Mouse (Mus musculus) MEL (cell line): ENCODE data around the gene Acrbp. TPM values are rescaled to one million over a fixed set of nuclear protein-coding genes. Genes with fewer than 3 reads are reported as not detected.

ENCODE experiments used
- DNase-seq: peaks from one replicate; pipeline ENCODE4 v3.0.0; 2011; ENCODE audit warnings: low read depth, low spot score
- H3K27ac ChIP-seq: 2 replicates; pipeline ENCODE4 v1.5.1; 2012; ENCODE audit warnings: low read depth, mild to moderate bottlenecking, control low read depth, low read length, moderate library complexity; ENCODE audit not compliant: control insufficient read depth
- H3K27me3 ChIP-seq, 2 experiments: fragments of 150-350 bp in 1 of 2; sonication (generic) in 1 of 2; 2 replicates each; pipeline ENCODE4 v1.6.1; 2012; ENCODE audit warnings: low read length in 2 of 2, mild to moderate bottlenecking in 2 of 2, improper control_type of control experiment in 1 of 2, moderate library complexity in 1 of 2; ENCODE audit not compliant: insufficient read depth in 2 of 2, control insufficient read depth in 1 of 2
- H3K36me3 ChIP-seq, 2 experiments: 2 replicates each; pipeline ENCODE4 v1.6.1; 2012 to 2014; ENCODE audit warnings: low read length in 2 of 2, improper control_type of control experiment in 1 of 2, inconsistent platforms in 1 of 2, mild to moderate bottlenecking in 1 of 2; ENCODE audit not compliant: insufficient read depth in 2 of 2, control insufficient read depth in 1 of 2
- H3K4me1 ChIP-seq, 2 experiments: fragments of 150-350 bp in 1 of 2; sonication (generic) in 1 of 2; 2 replicates each; pipeline ENCODE4 v1.6.1; 2012; ENCODE audit warnings: low read length in 2 of 2, improper control_type of control experiment in 1 of 2, mild to moderate bottlenecking in 1 of 2; ENCODE audit not compliant: insufficient read depth in 2 of 2, control insufficient read depth in 1 of 2
- H3K4me3 ChIP-seq, 2 experiments: fragments of 150-350 bp in 1 of 2; sonication (generic) in 1 of 2; 2 replicates each; pipeline ENCODE4 v1.5.1; 2012; ENCODE audit warnings: low read depth in 2 of 2, low read length in 2 of 2, mild to moderate bottlenecking in 2 of 2, moderate library complexity in 2 of 2, control low read depth in 1 of 2, improper control_type of control experiment in 1 of 2; ENCODE audit not compliant: control insufficient read depth in 1 of 2, insufficient read depth in 1 of 2
- H3K79me2 ChIP-seq: 2 replicates; pipeline ENCODE4 v1.6.1; 2012; ENCODE audit warnings: mild to moderate bottlenecking, low read length, moderate library complexity; ENCODE audit not compliant: control insufficient read depth, poor library complexity, insufficient read depth
- H3K9ac ChIP-seq: 2 replicates; pipeline ENCODE4 v1.6.1; 2012; ENCODE audit warnings: low read depth, mild to moderate bottlenecking, control low read depth, low read length, moderate library complexity; ENCODE audit not compliant: control insufficient read depth, poor library complexity, severe bottlenecking
- H3K9me3 ChIP-seq: fragments of 150-350 bp; sonication (generic); replicated peaks from 2 replicates; pipeline ENCODE4 v1.6.1; 2012; ENCODE audit warnings: mild to moderate bottlenecking, low read length, improper control_type of control experiment, moderate library complexity; ENCODE audit not compliant: insufficient read depth
- BHLHE40 ChIP-seq: IDR thresholded peaks from 2 replicates; pipeline ENCODE4 v1.6.1; 2012; ENCODE audit warnings: low read depth, mild to moderate bottlenecking, inconsistent platforms, low read length, improper control_type of control experiment, borderline replicate concordance
- CHD1 ChIP-seq: IDR thresholded peaks from 2 replicates; pipeline ENCODE4 v1.6.1; 2012; ENCODE audit warnings: low read depth, mild to moderate bottlenecking, inconsistent platforms, low read length, improper control_type of control experiment
- CHD2 ChIP-seq: IDR thresholded peaks from 2 replicates; pipeline ENCODE4 v1.6.1; 2011; ENCODE audit warnings: low read length, improper control_type of control experiment
- CTCF ChIP-seq, 3 experiments: IDR thresholded peaks in 2 of 3; conservative IDR thresholded peaks in 1 of 3; 2 replicates each; pipeline ENCODE4 v1.5.1; 2011 to 2012; ENCODE audit warnings: low read length in 3 of 3, low read depth in 2 of 3, mild to moderate bottlenecking in 2 of 3, improper control_type of control experiment in 1 of 3, inconsistent platforms in 1 of 3, mixed read lengths in 1 of 3, moderate library complexity in 1 of 3; ENCODE audit not compliant: control insufficient read depth in 1 of 3, insufficient read depth in 1 of 3, poor library complexity in 1 of 3, severe bottlenecking in 1 of 3
- E2F4 ChIP-seq: IDR thresholded peaks from 2 replicates; pipeline ENCODE4 v1.6.1; 2011; ENCODE audit warnings: low read depth, low read length, improper control_type of control experiment, borderline replicate concordance
- ELF1 ChIP-seq: IDR thresholded peaks from 2 replicates; pipeline ENCODE4 v1.6.1; 2014; ENCODE audit warnings: low read depth, mild to moderate bottlenecking, inconsistent platforms, low read length, improper control_type of control experiment, moderate library complexity
- EP300 ChIP-seq, 2 experiments: IDR thresholded peaks; 2 replicates each; pipeline ENCODE4 v1.6.1; 2011; ENCODE audit warnings: improper control_type of control experiment in 2 of 2, low read length in 2 of 2, low read depth in 1 of 2, mild to moderate bottlenecking in 1 of 2
- GABPA ChIP-seq: IDR thresholded peaks from 2 replicates; pipeline ENCODE4 v1.6.1; 2012; ENCODE audit warnings: low read depth, mild to moderate bottlenecking, inconsistent platforms, low read length, improper control_type of control experiment, moderate library complexity
- GATA1 ChIP-seq: IDR thresholded peaks from 2 replicates; pipeline ENCODE4 v1.6.1; 2011; ENCODE audit warnings: low read depth, low read length, improper control_type of control experiment
- HCFC1 ChIP-seq: IDR thresholded peaks from 2 replicates; pipeline ENCODE4 v1.6.1; 2012; ENCODE audit warnings: low read depth, mild to moderate bottlenecking, inconsistent platforms, low read length, improper control_type of control experiment, moderate library complexity
- JUND ChIP-seq: IDR thresholded peaks from 2 replicates; pipeline ENCODE4 v1.6.1; 2011; ENCODE audit warnings: low read depth, mild to moderate bottlenecking, improper control_type of control experiment, low read length
- KAT2A ChIP-seq: conservative IDR thresholded peaks from 2 replicates; pipeline ENCODE4 v1.6.1; 2012; ENCODE audit warnings: low read depth, low read length, improper control_type of control experiment, inconsistent platforms
- MAFK ChIP-seq: IDR thresholded peaks from 2 replicates; pipeline ENCODE4 v1.6.1; 2011; ENCODE audit warnings: low read depth, mild to moderate bottlenecking, low read length, improper control_type of control experiment, borderline replicate concordance
- MYC ChIP-seq: IDR thresholded peaks from 2 replicates; pipeline ENCODE4 v1.6.1; 2011; ENCODE audit warnings: low read depth, mild to moderate bottlenecking, low read length, improper control_type of control experiment, moderate library complexity
- NELFE ChIP-seq: IDR thresholded peaks from 2 replicates; pipeline ENCODE4 v1.6.1; 2011; ENCODE audit warnings: low read depth, low read length, improper control_type of control experiment
- NRF1 ChIP-seq: IDR thresholded peaks from 2 replicates; pipeline ENCODE4 v1.6.1; 2014; ENCODE audit warnings: low read depth, mild to moderate bottlenecking, inconsistent platforms, low read length, improper control_type of control experiment, moderate library complexity; ENCODE audit not compliant: poor library complexity, insufficient read depth, severe bottlenecking
- POLR2AphosphoS2 ChIP-seq: IDR thresholded peaks from 2 replicates; pipeline ENCODE4 v1.6.1; 2011; ENCODE audit warnings: low read length, improper control_type of control experiment
- RAD21 ChIP-seq: IDR thresholded peaks from 2 replicates; pipeline ENCODE4 v1.6.1; 2011; ENCODE audit warnings: mild to moderate bottlenecking, low read depth, low read length, improper control_type of control experiment
- SIN3A ChIP-seq: IDR thresholded peaks from 2 replicates; pipeline ENCODE4 v1.6.1; 2012; ENCODE audit warnings: low read length, improper control_type of control experiment, inconsistent platforms
- SMC3 ChIP-seq: IDR thresholded peaks from 2 replicates; pipeline ENCODE4 v1.6.1; 2011; ENCODE audit warnings: low read depth, low read length, improper control_type of control experiment
- TAL1 ChIP-seq: IDR thresholded peaks from 2 replicates; pipeline ENCODE4 v1.6.1; 2012; ENCODE audit warnings: mild to moderate bottlenecking, inconsistent platforms, low read length, moderate library complexity, mixed read lengths
- TCF12 ChIP-seq: IDR thresholded peaks from 2 replicates; pipeline ENCODE4 v1.6.1; 2014; ENCODE audit warnings: low read depth, mild to moderate bottlenecking, inconsistent platforms, low read length, improper control_type of control experiment, moderate library complexity
- USF1 ChIP-seq: IDR thresholded peaks from 2 replicates; pipeline ENCODE4 v1.6.1; 2014; ENCODE audit warnings: low read depth, mild to moderate bottlenecking, inconsistent platforms, low read length, improper control_type of control experiment, moderate library complexity
- USF2 ChIP-seq, 2 experiments: IDR thresholded peaks; 2 replicates each; pipeline ENCODE4 v1.6.1; 2011 to 2012; ENCODE audit warnings: improper control_type of control experiment in 2 of 2, low read length in 2 of 2, borderline replicate concordance in 1 of 2, inconsistent platforms in 1 of 2, low read depth in 1 of 2, mild to moderate bottlenecking in 1 of 2; ENCODE audit not compliant: insufficient read depth in 1 of 2
- ZMIZ1 ChIP-seq: IDR thresholded peaks from 2 replicates; pipeline ENCODE4 v1.6.1; 2012; ENCODE audit warnings: low read depth, mild to moderate bottlenecking, inconsistent platforms, low read length, improper control_type of control experiment, moderate library complexity
- ZNF384 ChIP-seq: IDR thresholded peaks from 2 replicates; pipeline ENCODE4 v1.6.1; 2012; ENCODE audit warnings: low read depth, mild to moderate bottlenecking, inconsistent platforms, low read length, improper control_type of control experiment
- polyA plus RNA-seq, 2 experiments: library from polyadenylated mRNA; stranded (reverse) in 1 of 2; unstranded in 1 of 2; fragments of >175 nt in 1 of 2; fragments of >200 nt in 1 of 2; gene quantifications; 2 replicates each; pipeline versions ENCODE4 v1.2.1 to v1.2.4; 2012; ENCODE audit warnings: low replicate concordance in 2 of 2, low read depth in 1 of 2; ENCODE audit not compliant: insufficient read length in 2 of 2, insufficient read depth in 1 of 2, missing spikeins in 1 of 2
- total RNA-seq: library from RNA; depleted of rRNA; stranded (reverse); fragments of 300-350 nt; gene quantifications from 2 replicates; pipeline ENCODE4 v1.2.3, GENCODE M21; 2012

Gene Acrbp
- total and polyA plus RNA-seq, 3 experiments: 3.3 to 5.3 TPM; not detected in 1

DNA sequence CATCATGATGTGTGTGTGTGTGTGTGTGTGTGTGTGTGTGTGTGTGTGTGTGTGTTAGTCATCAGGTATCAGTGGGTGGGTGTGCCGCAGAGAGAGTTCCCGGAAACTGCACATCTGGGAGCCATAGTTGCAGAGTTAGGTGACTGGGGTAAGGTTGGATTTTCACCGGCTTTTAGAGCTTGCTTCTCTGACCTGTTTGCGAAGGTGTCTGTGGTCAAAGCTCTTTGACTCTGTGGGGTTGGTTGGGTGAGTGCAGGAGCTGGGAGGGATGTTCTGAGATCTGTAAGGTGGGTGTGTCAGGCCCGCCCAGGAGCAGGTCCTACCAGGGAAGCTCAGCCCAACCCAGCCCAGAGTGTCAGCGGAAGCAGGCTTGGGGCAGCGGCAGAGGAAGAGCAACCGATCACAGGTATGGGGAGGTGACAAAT lies 18.1 kb downstream of the Acrbp start, which contains the start of gene Lpar5:
Gene Lpar5 (plus strand): TSS at position 350 of the 425 bp plus-strand sequence.
- Histone ChIP-seq H3K36me3 (peaks cover 0 to 9% of the 10 kb centered on the region in 2 experiments; a peak in 2 of 4 replicates), H3K9ac (peak within 1 kb of the TSS; percentile 24), H3K4me3 (peak within 1 kb of the TSS; percentile 32 to 51; a peak in 3 of 4 replicates), H3K9me3 (no peaks in the 10 kb centered on the region), H3K79me2 (no peaks in the 10 kb centered on the region), H3K4me1 (peaks cover 11 to 20% of the 10 kb centered on the region in 2 experiments), H3K27ac (peak within 1 kb of the TSS; percentile 3; the same call in 1 of the 2 replicates), H3K27me3 (no peaks in the 10 kb centered on the region)
- peak; percentile 60 for DNase-seq
- TF ChIP-seq GATA1: no peak
- TF ChIP-seq GABPA: no peak
- TF ChIP-seq E2F4: no peak
- no peak for TF ChIP-seq CHD1
- 0 out of 2 replicates have a peak, but pooled peaks have one; percentile 15 for TF ChIP-seq SIN3A
- TF ChIP-seq HCFC1: 0 out of 2 replicates have a peak, but pooled peaks have one; percentile 9
- no peak for TF ChIP-seq CHD2
- no peak for TF ChIP-seq CTCF (IDR thresholded peaks at IDR 0.05 in 2 of 3, conservative IDR thresholded peaks at IDR 0.05 in 1 of 3; ENCODE audit: control insufficient read depth in 1 of 3, insufficient read depth in 1 of 3, low read depth in 2 of 3, low read length in 3 of 3, poor library complexity in 1 of 3, severe bottlenecking in 1 of 3)
- TF ChIP-seq RAD21: no peak
- no peak for TF ChIP-seq NELFE
- no peak for TF ChIP-seq JUND
- no peak for TF ChIP-seq USF1
- 0 out of 2 replicates have a peak, but pooled peaks have one; percentile 10 for TF ChIP-seq ELF1
- TF ChIP-seq SMC3: no peak
- TF ChIP-seq ZMIZ1: no peak

- no peaks in the 10 kb centered on the region for H3K27me3 ChIP-seq
- H3K79me2 ChIP-seq: no peaks in the 10 kb centered on the region
- peaks cover 9 to 21% of the 10 kb centered on the region in 2 experiments for H3K4me1 ChIP-seq
- no peaks in the 10 kb centered on the region for H3K9me3 ChIP-seq
- peak overlapping the region; percentile 54 for H3K9ac ChIP-seq
- peak; percentile 96 for DNase-seq
- peaks cover 0 to 9% of the 10 kb centered on the region in 2 experiments; a peak in 2 of 4 replicates for H3K36me3 ChIP-seq
- peak overlapping the region; percentile 52 to 54 for H3K4me3 ChIP-seq
- H3K27ac ChIP-seq: peak overlapping the region; percentile 95
- TF ChIP-seq GABPA (no peak), HCFC1 (no peak), EP300 (IDR thresholded peaks at IDR 0.05; ENCODE audit: low read depth in 1 of 2, low read length in 2 of 2) (peak; percentile 76 to 87), NRF1 (peak; percentile 41; the same call in 1 of the 2 replicates), TAL1 (peak; percentile 95), USF2 (IDR thresholded peaks at IDR 0.05; ENCODE audit: borderline replicate concordance in 1 of 2, insufficient read depth in 1 of 2, low read depth in 1 of 2, low read length in 2 of 2) (no peak), SIN3A (peak; percentile 78), KAT2A (no peak), ZNF384 (no peak), POLR2AphosphoS2 (no peak), RAD21 (no peak), TCF12 (peak; percentile 93), CHD2 (no peak), USF1 (no peak), SMC3 (no peak), BHLHE40 (peak; percentile 80), ZMIZ1 (no peak), MAFK (no peak), MYC (peak; percentile 97), ELF1 (peak; percentile 41; the same call in 1 of the 2 replicates), GATA1 (peak; percentile 95), CTCF (IDR thresholded peaks at IDR 0.05 in 2 of 3, conservative IDR thresholded peaks at IDR 0.05 in 1 of 3; ENCODE audit: control insufficient read depth in 1 of 3, insufficient read depth in 1 of 3, low read depth in 2 of 3, low read length in 3 of 3, poor library complexity in 1 of 3, severe bottlenecking in 1 of 3) (no peak)
Measured at GRCm38 (mm10) chr6:125071170-125071895, 21.8 kb downstream of the Acrbp start.
